Mouse (Mus musculus) large intestine, adult 2 months (tissue): ENCODE data around the gene Hist2h2aa2. TPM values are rescaled to one million over a fixed set of nuclear protein-coding genes. Genes with fewer than 3 reads are reported as not detected.
"Not testable (repeated sequence)": the region's sequence is repeated elsewhere in the genome, so short reads cannot be mapped to it uniquely, and the experiment has no call there.

Source experiments
- DNase-seq: peaks from one replicate; pipeline ENCODE4 v3.0.0-alpha.2; 2012; ENCODE audit warnings: low read depth, low spot score
- WGBS: fragments of 180-500 bp; shearing (Covaris S2); methylation state at CpG from one replicate; pipeline ENCODE4 v1.1.7; 2018; 5-methylcytosine and 5-hydroxymethylcytosine counted together
- polyA plus RNA-seq: library from polyadenylated mRNA; depleted of rRNA; stranded (reverse); fragments of >200 nt; gene quantifications from 2 replicates; pipeline ENCODE4 v1.2.3, GENCODE M21; 2012; rRNA removed

Hist2h2aa2 gene
- 68.4 and 101 TPM in 2 replicates for polyA plus RNA-seq

- DNase-seq = not testable (repeated sequence)
- 2% methylated on average over 41 of the region's 85 CpGs for WGBS
Measured at GRCm38 (mm10) chr3:96239949-96240798, at the start of gene Hist2h2aa2. Gene Hist2h2aa2 (minus strand): TSS chr3:96240276.

- WGBS = 56% methylated on average over 3 of the region's 3 CpGs
Measured at GRCm38 (mm10) chr3:96289201-96289600, 49.1 kb upstream of the Hist2h2aa2 start.

GRCm38 (mm10) chr3:96287334-96287733, 47.3 kb upstream of the Hist2h2aa2 start:
- WGBS = 92% methylated on average over 11 of the region's 11 CpGs
- DNase-seq = not testable (repeated sequence)

More at GRCm38 (mm10) chr3:96289201-96289600, 49.1 kb upstream of the Hist2h2aa2 start:
- no peak for DNase-seq

GRCm38 (mm10) chr3:96284457-96284856, 44.4 kb upstream of the Hist2h2aa2 start:
- 28% methylated on average over 4 of the region's 4 CpGs for WGBS
- no peak for DNase-seq

GRCm38 (mm10) chr3:96280660-96281059, 40.6 kb upstream of the Hist2h2aa2 start:
- no peak for DNase-seq
- 63% methylated on average over 6 of the region's 6 CpGs for WGBS

- WGBS = under 1% methylated on average over 49 of the region's 49 CpGs
Measured at GRCm38 (mm10) chr3:96277800-96278624, 37.9 kb upstream of the Hist2h2aa2 start.

GRCm38 (mm10) chr3:96277428-96277799, 37.3 kb upstream of the Hist2h2aa2 start:
- 17% methylated on average over 8 of the region's 8 CpGs for WGBS
- DNase-seq = no peak

More at GRCm38 (mm10) chr3:96277800-96278624, 37.9 kb upstream of the Hist2h2aa2 start:
- no peak for DNase-seq

GRCm38 (mm10) chr3:96273591-96274465, 33.8 kb upstream of the Hist2h2aa2 start:
- no peak for DNase-seq

GRCm38 (mm10) chr3:96269511-96270474, 29.7 kb upstream of the Hist2h2aa2 start, which contains the start of gene Hist2h2bb:
Gene Hist2h2bb (plus strand): TSS chr3:96269752.
- DNase-seq = peak; percentile 92
- WGBS = under 1% methylated on average over 45 of the region's 45 CpGs

More at GRCm38 (mm10) chr3:96273591-96274465, 33.8 kb upstream of the Hist2h2aa2 start:
- 87% methylated on average over 17 of the region's 17 CpGs for WGBS

- under 1% methylated on average over 14 of the region's 44 CpGs for WGBS
- DNase-seq = not testable (repeated sequence)
Measured at GRCm38 (mm10) chr3:96268776-96269378, 28.8 kb upstream of the Hist2h2aa2 start.

GRCm38 (mm10) chr3:96268051-96268775, 28.1 kb upstream of the Hist2h2aa2 start, which contains the start of gene Hist2h3b:
Gene Hist2h3b (plus strand): TSS chr3:96268654.
- no peak for DNase-seq

GRCm38 (mm10) chr3:96267541-96267940, 27.5 kb upstream of the Hist2h2aa2 start:
- WGBS = 72% methylated on average over 4 of the region's 4 CpGs
- DNase-seq = no peak

More at GRCm38 (mm10) chr3:96268051-96268775, 28.1 kb upstream of the Hist2h2aa2 start, which contains the start of gene Hist2h3b:
- WGBS = 4% methylated on average over 30 of the region's 30 CpGs

- WGBS = 86% methylated on average over 8 of the region's 8 CpGs
- DNase-seq = no peak
Measured at GRCm38 (mm10) chr3:96266132-96266710, 26.1 kb upstream of the Hist2h2aa2 start.

- 66% methylated on average over 7 of the region's 7 CpGs for WGBS
- no peak for DNase-seq
Measured at GRCm38 (mm10) chr3:96264404-96264949, 24.4 kb upstream of the Hist2h2aa2 start.

GRCm38 (mm10) chr3:96263558-96264403, 23.7 kb upstream of the Hist2h2aa2 start:
- no peak for DNase-seq
- WGBS = under 1% methylated on average over 27 of the region's 27 CpGs
